Mouse (Mus musculus): ENCODE measurements around the gene Cyp2j8.
"Not testable (repeated sequence)": the region's sequence is repeated elsewhere in the genome, so short reads cannot be mapped to it uniquely, and the experiment has no call there.

DNA sequence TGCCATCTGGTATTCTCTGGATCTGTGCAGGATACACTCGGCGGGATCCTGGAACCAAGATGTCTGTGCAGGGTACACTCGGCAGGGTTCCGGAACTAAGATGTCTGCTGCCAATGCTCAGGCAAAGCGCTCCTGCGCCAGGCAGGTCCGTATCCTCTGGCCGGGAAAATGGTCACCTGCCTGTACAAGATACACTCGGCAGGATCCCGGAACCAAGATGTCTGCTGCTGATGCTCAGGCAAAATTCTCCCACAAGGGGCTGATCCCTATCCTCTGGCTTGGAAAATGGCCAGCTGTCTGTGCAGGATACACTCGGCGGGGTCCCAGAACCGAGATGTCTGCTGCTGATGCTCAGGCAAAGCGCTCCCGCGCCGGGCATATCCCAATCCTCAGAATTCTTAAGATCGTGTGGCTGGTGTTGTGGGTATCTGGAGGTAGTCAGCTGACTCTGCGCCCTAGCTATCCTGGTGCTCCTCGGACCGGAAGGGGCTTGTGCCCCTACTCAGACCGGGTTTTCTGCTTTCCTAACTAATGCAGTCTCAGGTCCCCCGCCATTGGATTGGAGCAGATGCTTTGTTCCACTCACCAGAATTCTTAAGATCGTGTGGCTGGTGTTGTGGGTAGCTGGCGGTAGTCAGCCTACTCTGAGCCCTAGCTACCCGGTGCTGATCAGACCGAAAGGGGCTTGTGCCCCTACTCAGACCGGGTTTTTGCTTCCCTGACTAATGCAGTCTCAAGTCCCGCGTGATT lies 43.7 kb downstream of the Cyp2j8 start:
- TF ChIP-seq POLR2A (IDR thresholded peaks at IDR 0.05; ENCODE audit: low read depth, low read length); CTCF (IDR thresholded peaks at IDR 0.05; ENCODE audit: extremely low read depth, insufficient read length, insufficient replicate concordance, low read depth, low read length): not testable (repeated sequence)
